Mouse (Mus musculus) liver, embryonic 13.5 days (tissue): ENCODE results near the gene Fubp3. TPM values are rescaled to one million over a fixed set of nuclear protein-coding genes. Genes with fewer than 3 reads are reported as not detected.
"Not testable (repeated sequence)": the region's sequence is repeated elsewhere in the genome, so short reads cannot be mapped to it uniquely, and the experiment has no call there.

Experiments used
- ATAC-seq: fragments of 200-750 bp; cut with Nextera tagmentation; 2 replicates; pipeline ENCODE4 v1.8.0; 2017; ENCODE audit warnings: low read depth, mild to moderate bottlenecking, moderate number of reproducible peaks, moderate library complexity
- DNase-seq: peaks from one replicate; pipeline ENCODE4 v3.0.0; 2022
- H3K27ac ChIP-seq: fragments of 300-500 bp; sonication (generic); 2 replicates; pipeline ENCODE4 v1.5.1; 2015; ENCODE audit warnings: moderate library complexity, mild to moderate bottlenecking, inconsistent platforms
- H3K27me3 ChIP-seq: fragments of 300-500 bp; sonication (generic); 2 replicates; pipeline ENCODE4 v1.6.1; 2015; ENCODE audit warnings: mild to moderate bottlenecking, inconsistent platforms
- H3K36me3 ChIP-seq: fragments of 300-500 bp; sonication (generic); 2 replicates; pipeline ENCODE4 v1.6.1; 2015; ENCODE audit warnings: mild to moderate bottlenecking, inconsistent platforms
- H3K4me1 ChIP-seq: fragments of 300-500 bp; sonication (generic); replicated peaks from 2 replicates; pipeline ENCODE4 v1.6.1; 2015; ENCODE audit warnings: inconsistent platforms
- H3K4me2 ChIP-seq: fragments of 300-500 bp; sonication (generic); 2 replicates; pipeline ENCODE4 v1.6.1; 2015; ENCODE audit warnings: inconsistent platforms, mild to moderate bottlenecking, moderate library complexity
- H3K4me3 ChIP-seq: fragments of 300-500 bp; sonication (generic); replicated peaks from 2 replicates; pipeline ENCODE4 v1.5.1; 2015; ENCODE audit warnings: mild to moderate bottlenecking, inconsistent platforms
- H3K9ac ChIP-seq: fragments of 300-500 bp; sonication (generic); 2 replicates; pipeline ENCODE4 v1.6.1; 2015; ENCODE audit warnings: mild to moderate bottlenecking, inconsistent platforms
- H3K9me3 ChIP-seq: fragments of 300-500 bp; sonication (generic); replicated peaks from 2 replicates; pipeline ENCODE4 v1.6.1; 2016; ENCODE audit warnings: inconsistent platforms
- WGBS: fragments of 180-500 bp; shearing (Covaris S2); methylation state at CpG from one replicate; pipeline ENCODE4 v1.1.7; 2015; ENCODE audit not compliant: insufficient replicate concordance; 5-methylcytosine and 5-hydroxymethylcytosine counted together
- polyA plus RNA-seq: library from polyadenylated mRNA; unstranded; fragments of >200 nt; fragmentation: Nextera tagmentation; extraction: Ambion mirVana; gene quantifications from 2 replicates; pipeline ENCODE4 v1.2.1, GENCODE M21; 2015

Gene Fubp3
- 28.3 and 37.4 TPM in 2 replicates for polyA plus RNA-seq

GRCm38 (mm10) chr2:31572051-31572914 lies at the start of gene Fubp3:
Gene Fubp3 (plus strand): TSS chr2:31572651.
- Histone ChIP-seq H3K4me2 (peak within 1 kb of the TSS; percentile 81), H3K9me3 (no peaks in the 10 kb centered on the region), H3K4me1 (peaks cover 20% of the 10 kb centered on the region), H3K9ac (peak within 1 kb of the TSS; percentile 94), H3K36me3 (peaks cover 6% of the 10 kb centered on the region; the same call in 1 of the 2 replicates), H3K27ac (peak within 1 kb of the TSS; percentile 81), H3K27me3 (no peaks in the 10 kb centered on the region), H3K4me3 (peak within 1 kb of the TSS; percentile 94)
- 2% methylated on average over 51 of the region's 51 CpGs for WGBS
- peak; percentile 90 for ATAC-seq
- peak; percentile 83 for DNase-seq

GRCm38 (mm10) chr2:31524641-31525040 lies 47.8 kb upstream of the Fubp3 start:
- H3K27ac ChIP-seq: no peak overlapping the region
- H3K9ac ChIP-seq: no peak overlapping the region
- no peak overlapping the region for H3K4me2 ChIP-seq
- DNase-seq: no peak
- peaks cover 4% of the 10 kb centered on the region; the same call in 1 of the 2 replicates for H3K4me1 ChIP-seq
- no peak overlapping the region for H3K4me3 ChIP-seq
- no peaks in the 10 kb centered on the region for H3K9me3 ChIP-seq
- H3K27me3 ChIP-seq: no peaks in the 10 kb centered on the region
- ATAC-seq: no peak
- WGBS: 40% methylated on average over 5 of the region's 5 CpGs
- H3K36me3 ChIP-seq: no peaks in the 10 kb centered on the region

GRCm38 (mm10) chr2:31525778-31526177 lies 46.7 kb upstream of the Fubp3 start:
- no peak overlapping the region for H3K4me2 ChIP-seq
- WGBS: 40% methylated on average over 10 of the region's 10 CpGs
- no peaks in the 10 kb centered on the region for H3K36me3 ChIP-seq
- peaks cover 4% of the 10 kb centered on the region; the same call in 1 of the 2 replicates for H3K4me1 ChIP-seq
- no peaks in the 10 kb centered on the region for H3K9me3 ChIP-seq
- no peak overlapping the region for H3K9ac ChIP-seq
- DNase-seq (no peak), ATAC-seq (0 out of 2 replicates have a peak, but pooled peaks have one; percentile 26)
- no peak overlapping the region for H3K4me3 ChIP-seq
- no peaks in the 10 kb centered on the region for H3K27me3 ChIP-seq
- no peak overlapping the region for H3K27ac ChIP-seq

GRCm38 (mm10) chr2:31530201-31530600 lies 42.2 kb upstream of the Fubp3 start:
- H3K27ac ChIP-seq: peak overlapping the region; percentile 20; the same call in 1 of the 2 replicates
- DNase-seq: no peak
- H3K4me2 ChIP-seq: no peak overlapping the region
- peaks cover 7% of the 10 kb centered on the region; the same call in 1 of the 2 replicates for H3K4me1 ChIP-seq
- H3K27me3 ChIP-seq: no peaks in the 10 kb centered on the region
- 57% methylated on average over 5 of the region's 5 CpGs for WGBS
- no peak overlapping the region for H3K9ac ChIP-seq
- no peaks in the 10 kb centered on the region for H3K9me3 ChIP-seq
- H3K4me3 ChIP-seq: no peak overlapping the region
- no peaks in the 10 kb centered on the region for H3K36me3 ChIP-seq
- peak; percentile 66 for ATAC-seq

- Histone ChIP-seq H3K36me3 (no peaks in the 10 kb centered on the region), H3K27ac (no peak overlapping the region), H3K27me3 (no peaks in the 10 kb centered on the region), H3K4me2 (no peak overlapping the region), H3K4me3 (no peak overlapping the region), H3K9ac (no peak overlapping the region), H3K4me1 (0 out of 2 replicates have a peak, but pooled peaks cover 2% of the 10 kb centered on the region), H3K9me3 (no peaks in the 10 kb centered on the region)
- 63% methylated on average over 5 of the region's 5 CpGs for WGBS
- no peak for DNase-seq
- no peak for ATAC-seq
These were observed 35.4 kb upstream of the Fubp3 start for GRCm38 (mm10) chr2:31537054-31537453.

- Histone ChIP-seq H3K4me2 (no peak overlapping the region), H3K9me3 (no peaks in the 10 kb centered on the region), H3K27ac (no peak overlapping the region), H3K36me3 (no peaks in the 10 kb centered on the region), H3K9ac (no peak overlapping the region), H3K4me3 (no peak overlapping the region), H3K27me3 (no peaks in the 10 kb centered on the region), H3K4me1 (no peaks in the 10 kb centered on the region)
- DNase-seq: no peak
- ATAC-seq: no peak
- 45% methylated on average over 5 of the region's 5 CpGs for WGBS
These were observed 33.7 kb upstream of the Fubp3 start for GRCm38 (mm10) chr2:31538745-31539144.

- Histone ChIP-seq H3K36me3 (no peaks in the 10 kb centered on the region), H3K4me3 (no peak overlapping the region), H3K27me3 (no peaks in the 10 kb centered on the region), H3K27ac (no peak overlapping the region), H3K4me2 (no peak overlapping the region), H3K4me1 (no peaks in the 10 kb centered on the region), H3K9me3 (no peaks in the 10 kb centered on the region), H3K9ac (no peak overlapping the region)
- no peak for ATAC-seq
- WGBS: 68% methylated on average over 5 of the region's 5 CpGs
- DNase-seq: no peak
These were observed 30.9 kb upstream of the Fubp3 start for GRCm38 (mm10) chr2:31541581-31541980.

- no peak overlapping the region for H3K4me3 ChIP-seq
- H3K4me1 ChIP-seq: no peaks in the 10 kb centered on the region
- no peaks in the 10 kb centered on the region for H3K27me3 ChIP-seq
- no peak overlapping the region for H3K27ac ChIP-seq
- no peaks in the 10 kb centered on the region for H3K9me3 ChIP-seq
- no peak for DNase-seq
- WGBS: 66% methylated on average over 11 of the region's 11 CpGs
- ATAC-seq: no peak
- no peaks in the 10 kb centered on the region for H3K36me3 ChIP-seq
- H3K9ac ChIP-seq: no peak overlapping the region
- H3K4me2 ChIP-seq: no peak overlapping the region
These were observed 24.7 kb upstream of the Fubp3 start for GRCm38 (mm10) chr2:31547726-31548125.

GRCm38 (mm10) chr2:31550503-31550902 lies 21.9 kb upstream of the Fubp3 start:
- H3K4me3 ChIP-seq: no peak overlapping the region
- no peak overlapping the region for H3K4me2 ChIP-seq
- H3K36me3 ChIP-seq: no peaks in the 10 kb centered on the region
- H3K4me1 ChIP-seq: no peaks in the 10 kb centered on the region
- H3K9me3 ChIP-seq: no peaks in the 10 kb centered on the region
- WGBS: 64% methylated on average over 3 of the region's 3 CpGs
- no peak overlapping the region for H3K9ac ChIP-seq
- no peak overlapping the region for H3K27ac ChIP-seq
- H3K27me3 ChIP-seq: no peaks in the 10 kb centered on the region
- no peak for ATAC-seq
- no peak for DNase-seq

- WGBS: 79% methylated on average over 3 of the region's 3 CpGs
- not testable (repeated sequence) for ATAC-seq, H3K4me3 ChIP-seq, H3K27ac ChIP-seq, H3K4me1 ChIP-seq, H3K27me3 ChIP-seq, H3K36me3 ChIP-seq, H3K9me3 ChIP-seq, DNase-seq, H3K9ac ChIP-seq, H3K4me2 ChIP-seq
These were observed 21.1 kb upstream of the Fubp3 start for GRCm38 (mm10) chr2:31551351-31551750.

- Histone ChIP-seq H3K4me1 (no peaks in the 10 kb centered on the region), H3K27me3 (no peaks in the 10 kb centered on the region), H3K4me3 (no peak overlapping the region), H3K9me3 (no peaks in the 10 kb centered on the region), H3K9ac (no peak overlapping the region), H3K36me3 (no peaks in the 10 kb centered on the region), H3K27ac (no peak overlapping the region), H3K4me2 (no peak overlapping the region)
- no peak for ATAC-seq
- DNase-seq: no peak
- WGBS: 80% methylated on average over 10 of the region's 10 CpGs
These were observed 20.5 kb upstream of the Fubp3 start for GRCm38 (mm10) chr2:31551971-31552370.

- no peaks in the 10 kb centered on the region for H3K27me3 ChIP-seq
- H3K27ac ChIP-seq: no peak overlapping the region
- no peaks in the 10 kb centered on the region for H3K36me3 ChIP-seq
- no peak for DNase-seq
- no peak for ATAC-seq
- no peak overlapping the region for H3K9ac ChIP-seq
- H3K4me2 ChIP-seq: no peak overlapping the region
- no peak overlapping the region for H3K4me3 ChIP-seq
- no peaks in the 10 kb centered on the region for H3K9me3 ChIP-seq
- WGBS: 62% methylated on average over 5 of the region's 5 CpGs
- no peaks in the 10 kb centered on the region for H3K4me1 ChIP-seq
These were observed 17.8 kb upstream of the Fubp3 start for GRCm38 (mm10) chr2:31554619-31555018.
